Mouse (Mus musculus) retina, embryonic 14.5 days (tissue): ENCODE data around the gene Acy3.
"Not testable (repeated sequence)": the region's sequence is repeated elsewhere in the genome, so short reads cannot be mapped to it uniquely, and the experiment has no call there.

Experiments
- DNase-seq: peaks from one replicate; pipeline ENCODE4 v3.0.0-alpha.2; 2015; ENCODE audit warnings: low spot score

Acy3 gene

GRCm38 (mm10) chr19:3974608-3975007, 11.8 kb upstream of the Acy3 start:
- DNase-seq, result not testable (repeated sequence)

GRCm38 (mm10) chr19:3975866-3976265, 10.5 kb upstream of the Acy3 start:
- no peak for DNase-seq

- peak; percentile 95 for DNase-seq
These were observed 6.1 kb upstream of the Acy3 start for GRCm38 (mm10) chr19:3980309-3980708.

- no peak for DNase-seq
These were observed 5.5 kb upstream of the Acy3 start for GRCm38 (mm10) chr19:3980917-3981316.

GRCm38 (mm10) chr19:3983527-3984200, 2.7 kb upstream of the Acy3 start:
- DNase-seq, result no peak

- DNase-seq, result peak; percentile 74
These were observed 1.1 kb upstream of the Acy3 start for GRCm38 (mm10) chr19:3985261-3985681.

- no peak for DNase-seq
These were observed 1.7 kb downstream of the Acy3 start for GRCm38 (mm10) chr19:3988066-3988465.

GRCm38 (mm10) chr19:3988750-3989149, 2.4 kb downstream of the Acy3 start:
- DNase-seq, result peak; percentile 33

GRCm38 (mm10) chr19:3990804-3991203, 4.4 kb downstream of the Acy3 start:
- DNase-seq, result no peak

GRCm38 (mm10) chr19:3991562-3991961, 5.2 kb downstream of the Acy3 start:
- no peak for DNase-seq

- DNase-seq, result no peak
These were observed 5.6 kb downstream of the Acy3 start for GRCm38 (mm10) chr19:3991966-3992365.

- no peak for DNase-seq
These were observed 6.0 kb downstream of the Acy3 start, which contains the start of gene Tbx10 for GRCm38 (mm10) chr19:3992416-3992815. Gene Tbx10, plus strand, starts transcription at chr19:3992752.

GRCm38 (mm10) chr19:3994932-3995331, 8.6 kb downstream of the Acy3 start:
- DNase-seq, result no peak

GRCm38 (mm10) chr19:3995505-3995904, 9.1 kb downstream of the Acy3 start:
- DNase-seq, result no peak

GRCm38 (mm10) chr19:3996106-3996505, 9.7 kb downstream of the Acy3 start:
- no peak for DNase-seq

- no peak for DNase-seq
These were observed 10.4 kb downstream of the Acy3 start for GRCm38 (mm10) chr19:3996747-3997146.

GRCm38 (mm10) chr19:3997231-3997630, 10.9 kb downstream of the Acy3 start:
- no peak for DNase-seq

GRCm38 (mm10) chr19:3998335-3998734, 12.0 kb downstream of the Acy3 start:
- no peak for DNase-seq

GRCm38 (mm10) chr19:3999121-3999730, 12.9 kb downstream of the Acy3 start:
- DNase-seq, result no peak

GRCm38 (mm10) chr19:4000119-4000900, 13.9 kb downstream of the Acy3 start, which contains the start of the genes Nudt8 and Gm49405:
Gene Nudt8, plus strand, starts transcription at chr19:4000580.
Gene Gm49405, plus strand, starts transcription at chr19:4000626.
- DNase-seq, result peak; percentile 98

- DNase-seq, result no peak
These were observed 14.7 kb downstream of the Acy3 start for GRCm38 (mm10) chr19:4000949-4001525.

- no peak for DNase-seq
These were observed 15.4 kb downstream of the Acy3 start for GRCm38 (mm10) chr19:4001752-4002151.
